Mouse (Mus musculus): ENCODE measurements around the gene F12. TPM values are rescaled to one million over a fixed set of nuclear protein-coding genes. Genes with fewer than 3 reads are reported as not detected.

F12 gene
- polyA plus RNA-seq, 1 experiment from 2014 or later = 4.0 TPM

GRCm38 (mm10) chr13:55451785-55452549, 25.4 kb upstream of the F12 start:
- Histone ChIP-seq H3K27me3 (replicated peaks; ENCODE audit: control insufficient read depth, insufficient read depth, low read length) (no peaks in the 10 kb centered on the region), H3K4me1 (ENCODE audit: control insufficient read depth, insufficient read depth, low read length) (peaks cover 10% of the 10 kb centered on the region), H3K9ac (ENCODE audit: low read depth, low read length) (no peak overlapping the region), H3K36me3 (ENCODE audit: control insufficient read depth, insufficient read depth, low read length) (peaks cover 22% of the 10 kb centered on the region), H3K9me3 (ENCODE audit: control insufficient read depth, low read length) (no peaks in the 10 kb centered on the region), H3K4me2 (ENCODE audit: low read depth, low read length) (no peak overlapping the region), H3K4me3 (ENCODE audit: low read length) (no peak overlapping the region), H3K27ac (ENCODE audit: low read length) (no peak overlapping the region)
- ATAC-seq = peak; percentile 36; the same call in 1 of the 2 replicates
- 86% methylated on average over 16 of the region's 16 CpGs for WGBS

- Histone ChIP-seq H3K36me3 (ENCODE audit: control insufficient read depth, insufficient read depth, low read length) (peaks cover 22% of the 10 kb centered on the region), H3K27me3 (replicated peaks; ENCODE audit: control insufficient read depth, insufficient read depth, low read length) (no peaks in the 10 kb centered on the region), H3K9me3 (ENCODE audit: control insufficient read depth, low read length) (no peaks in the 10 kb centered on the region), H3K4me2 (ENCODE audit: low read depth, low read length) (no peak overlapping the region), H3K9ac (ENCODE audit: low read depth, low read length) (no peak overlapping the region), H3K27ac (ENCODE audit: low read length) (no peak overlapping the region), H3K4me1 (ENCODE audit: control insufficient read depth, insufficient read depth, low read length) (peaks cover 17% of the 10 kb centered on the region), H3K4me3 (ENCODE audit: low read length) (no peak overlapping the region)
- WGBS = 91% methylated on average over 10 of the region's 10 CpGs
- ATAC-seq = no peak
These were observed 24.7 kb upstream of the F12 start for GRCm38 (mm10) chr13:55451296-55451695.

GRCm38 (mm10) chr13:55450511-55450980, 24.0 kb upstream of the F12 start:
- no peak for ATAC-seq
- 89% methylated on average over 11 of the region's 11 CpGs for WGBS

GRCm38 (mm10) chr13:55449679-55450441, 23.3 kb upstream of the F12 start:
- Histone ChIP-seq H3K27ac (ENCODE audit: low read length) (no peak overlapping the region), H3K4me1 (ENCODE audit: control insufficient read depth, insufficient read depth, low read length) (peaks cover 22% of the 10 kb centered on the region), H3K27me3 (replicated peaks; ENCODE audit: control insufficient read depth, insufficient read depth, low read length) (no peaks in the 10 kb centered on the region), H3K9me3 (ENCODE audit: control insufficient read depth, low read length) (no peaks in the 10 kb centered on the region), H3K4me3 (ENCODE audit: low read length) (no peak overlapping the region), H3K4me2 (ENCODE audit: low read depth, low read length) (no peak overlapping the region), H3K9ac (ENCODE audit: low read depth, low read length) (no peak overlapping the region), H3K36me3 (ENCODE audit: control insufficient read depth, insufficient read depth, low read length) (peaks cover 22% of the 10 kb centered on the region)
- no peak for ATAC-seq
- 79% methylated on average over 17 of the region's 17 CpGs for WGBS

More at GRCm38 (mm10) chr13:55450511-55450980, 24.0 kb upstream of the F12 start:
- Histone ChIP-seq H3K36me3 (ENCODE audit: control insufficient read depth, insufficient read depth, low read length) (peaks cover 22% of the 10 kb centered on the region), H3K9ac (ENCODE audit: low read depth, low read length) (no peak overlapping the region), H3K9me3 (ENCODE audit: control insufficient read depth, low read length) (no peaks in the 10 kb centered on the region), H3K4me1 (ENCODE audit: control insufficient read depth, insufficient read depth, low read length) (peaks cover 22% of the 10 kb centered on the region), H3K4me2 (ENCODE audit: low read depth, low read length) (no peak overlapping the region), H3K4me3 (ENCODE audit: low read length) (no peak overlapping the region), H3K27ac (ENCODE audit: low read length) (no peak overlapping the region), H3K27me3 (replicated peaks; ENCODE audit: control insufficient read depth, insufficient read depth, low read length) (no peaks in the 10 kb centered on the region)

- H3K27me3 ChIP-seq (replicated peaks; ENCODE audit: control insufficient read depth, insufficient read depth, low read length) = no peaks in the 10 kb centered on the region
- 90% methylated on average over 9 of the region's 9 CpGs for WGBS
- peaks cover 18% of the 10 kb centered on the region for H3K36me3 ChIP-seq (ENCODE audit: control insufficient read depth, insufficient read depth, low read length)
- H3K4me3 ChIP-seq (ENCODE audit: low read length) = no peak overlapping the region
- peaks cover 22% of the 10 kb centered on the region for H3K4me1 ChIP-seq (ENCODE audit: control insufficient read depth, insufficient read depth, low read length)
- no peaks in the 10 kb centered on the region for H3K9me3 ChIP-seq (ENCODE audit: control insufficient read depth, low read length)
- H3K27ac ChIP-seq (ENCODE audit: low read length) = no peak overlapping the region
- H3K4me2 ChIP-seq (ENCODE audit: low read depth, low read length) = no peak overlapping the region
- H3K9ac ChIP-seq (ENCODE audit: low read depth, low read length) = no peak overlapping the region
- ATAC-seq = no peak
These were observed 22.6 kb upstream of the F12 start for GRCm38 (mm10) chr13:55449205-55449604.

- H3K4me2 ChIP-seq (ENCODE audit: low read depth, low read length) = no peak overlapping the region
- H3K27me3 ChIP-seq (replicated peaks; ENCODE audit: control insufficient read depth, insufficient read depth, low read length) = no peaks in the 10 kb centered on the region
- H3K9ac ChIP-seq (ENCODE audit: low read depth, low read length) = no peak overlapping the region
- ATAC-seq = no peak
- H3K4me1 ChIP-seq (ENCODE audit: control insufficient read depth, insufficient read depth, low read length) = peaks cover 22% of the 10 kb centered on the region
- H3K4me3 ChIP-seq (ENCODE audit: low read length) = no peak overlapping the region
- 91% methylated on average over 5 of the region's 5 CpGs for WGBS
- H3K36me3 ChIP-seq (ENCODE audit: control insufficient read depth, insufficient read depth, low read length) = peaks cover 16% of the 10 kb centered on the region
- H3K9me3 ChIP-seq (ENCODE audit: control insufficient read depth, low read length) = no peaks in the 10 kb centered on the region
- no peak overlapping the region for H3K27ac ChIP-seq (ENCODE audit: low read length)
These were observed 21.5 kb upstream of the F12 start for GRCm38 (mm10) chr13:55448131-55448530.

- H3K27ac ChIP-seq (ENCODE audit: low read length) = no peak overlapping the region
- WGBS = 54% methylated on average over 3 of the region's 3 CpGs
- no peaks in the 10 kb centered on the region for H3K27me3 ChIP-seq (replicated peaks; ENCODE audit: control insufficient read depth, insufficient read depth, low read length)
- H3K4me3 ChIP-seq (ENCODE audit: low read length) = no peak overlapping the region
- H3K9me3 ChIP-seq (ENCODE audit: control insufficient read depth, low read length) = no peaks in the 10 kb centered on the region
- peaks cover 14% of the 10 kb centered on the region for H3K36me3 ChIP-seq (ENCODE audit: control insufficient read depth, insufficient read depth, low read length)
- ATAC-seq = no peak
- H3K4me2 ChIP-seq (ENCODE audit: low read depth, low read length) = no peak overlapping the region
- H3K9ac ChIP-seq (ENCODE audit: low read depth, low read length) = no peak overlapping the region
- peaks cover 22% of the 10 kb centered on the region for H3K4me1 ChIP-seq (ENCODE audit: control insufficient read depth, insufficient read depth, low read length)
These were observed 20.9 kb upstream of the F12 start for GRCm38 (mm10) chr13:55447543-55447943.

GRCm38 (mm10) chr13:55446483-55447105, 20.0 kb upstream of the F12 start:
- H3K9ac ChIP-seq (ENCODE audit: low read depth, low read length) = 0 out of 2 replicates have a peak overlapping the region, but pooled peaks have one; percentile 14
- H3K27ac ChIP-seq (ENCODE audit: low read length) = peak overlapping the region; percentile 96; the same call in 1 of the 2 replicates
- ATAC-seq = peak; percentile 11
- H3K36me3 ChIP-seq (ENCODE audit: control insufficient read depth, insufficient read depth, low read length) = peaks cover 6% of the 10 kb centered on the region
- H3K4me2 ChIP-seq (ENCODE audit: low read depth, low read length) = peak overlapping the region; percentile 74
- H3K4me1 ChIP-seq (ENCODE audit: control insufficient read depth, insufficient read depth, low read length) = peaks cover 20% of the 10 kb centered on the region
- H3K4me3 ChIP-seq (ENCODE audit: low read length) = peak overlapping the region; percentile 79
- no peaks in the 10 kb centered on the region for H3K9me3 ChIP-seq (ENCODE audit: control insufficient read depth, low read length)
- WGBS = 72% methylated on average over 6 of the region's 6 CpGs
- H3K27me3 ChIP-seq (replicated peaks; ENCODE audit: control insufficient read depth, insufficient read depth, low read length) = no peaks in the 10 kb centered on the region
